Mouse (Mus musculus) common myeloid progenitor, adult 5-6 weeks (primary cell): ENCODE data around the gene Fgfr2. TPM values are rescaled to one million over a fixed set of nuclear protein-coding genes. Genes with fewer than 3 reads are reported as not detected.
"Not testable (repeated sequence)": the region's sequence is repeated elsewhere in the genome, so short reads cannot be mapped to it uniquely, and the experiment has no call there.

ENCODE experiments used
- ATAC-seq: replicated peaks from 2 replicates; pipeline ENCODE4 v1.8.0; 2016; ENCODE audit warnings: low read depth, mild to moderate bottlenecking, moderate TSS enrichment, inconsistent platforms; ENCODE audit not compliant: poor library complexity, severe bottlenecking
- total RNA-seq: library from RNA; stranded (forward); fragments of 200-1000, 187-1606 nt; gene quantifications from 2 replicates; pipeline ENCODE4 v1.2.3, GENCODE M21; 2017

The Fgfr2 gene
- total RNA-seq, 1 experiment from 2014 or later = not detected

GRCm38 (mm10) chr7:132551351-132552126, 571.6 kb downstream of the Fgfr2 start:
- peak; percentile 97 for ATAC-seq

GRCm38 (mm10) chr7:132547126-132547525, 576.0 kb downstream of the Fgfr2 start:
- ATAC-seq = no peak

- ATAC-seq = no peak
Observed at GRCm38 (mm10) chr7:132542427-132542826, 580.7 kb downstream of the Fgfr2 start.

- peak; percentile 88 for ATAC-seq
Observed at GRCm38 (mm10) chr7:132541566-132541965, 581.6 kb downstream of the Fgfr2 start.

GRCm38 (mm10) chr7:132540597-132540996, 582.6 kb downstream of the Fgfr2 start:
- no peak for ATAC-seq

- no peak for ATAC-seq
Observed at GRCm38 (mm10) chr7:132529206-132529605, 593.9 kb downstream of the Fgfr2 start.

- ATAC-seq = no peak
Observed at GRCm38 (mm10) chr7:132513419-132513982, 609.6 kb downstream of the Fgfr2 start.

GRCm38 (mm10) chr7:132509110-132509509, 614.0 kb downstream of the Fgfr2 start:
- no peak for ATAC-seq

GRCm38 (mm10) chr7:132507361-132507760, 615.8 kb downstream of the Fgfr2 start:
- ATAC-seq = peak; percentile 82

- no peak for ATAC-seq
Observed at GRCm38 (mm10) chr7:132506226-132506625, 616.9 kb downstream of the Fgfr2 start.

GRCm38 (mm10) chr7:132502445-132502844, 620.7 kb downstream of the Fgfr2 start:
- ATAC-seq = not testable (repeated sequence)

- no peak for ATAC-seq
Observed at GRCm38 (mm10) chr7:132497142-132497541, 626.0 kb downstream of the Fgfr2 start.

GRCm38 (mm10) chr7:132494263-132494662, 628.9 kb downstream of the Fgfr2 start:
- ATAC-seq = peak; percentile 55

- ATAC-seq = peak; percentile 83
Observed at GRCm38 (mm10) chr7:132493632-132494031, 629.5 kb downstream of the Fgfr2 start.

- ATAC-seq = no peak
Observed at GRCm38 (mm10) chr7:132491902-132492301, 631.2 kb downstream of the Fgfr2 start.

- no peak for ATAC-seq
Observed at GRCm38 (mm10) chr7:132487361-132487760, 635.8 kb downstream of the Fgfr2 start.

- ATAC-seq = no peak
Observed at GRCm38 (mm10) chr7:132486403-132487178, 636.6 kb downstream of the Fgfr2 start.

- ATAC-seq = peak; percentile 71
Observed at GRCm38 (mm10) chr7:132484424-132484823, 638.7 kb downstream of the Fgfr2 start.

- ATAC-seq = no peak
Observed at GRCm38 (mm10) chr7:132480696-132481306, 642.3 kb downstream of the Fgfr2 start.

GRCm38 (mm10) chr7:132478295-132478809, 644.8 kb downstream of the Fgfr2 start:
- no peak for ATAC-seq
